Mouse (Mus musculus): Measurements from ENCODE around the gene Rasal2.
A peak's percentile ranks its signal among the peaks of the same experiment; 100 is the strongest.

The Rasal2 gene

DNA sequence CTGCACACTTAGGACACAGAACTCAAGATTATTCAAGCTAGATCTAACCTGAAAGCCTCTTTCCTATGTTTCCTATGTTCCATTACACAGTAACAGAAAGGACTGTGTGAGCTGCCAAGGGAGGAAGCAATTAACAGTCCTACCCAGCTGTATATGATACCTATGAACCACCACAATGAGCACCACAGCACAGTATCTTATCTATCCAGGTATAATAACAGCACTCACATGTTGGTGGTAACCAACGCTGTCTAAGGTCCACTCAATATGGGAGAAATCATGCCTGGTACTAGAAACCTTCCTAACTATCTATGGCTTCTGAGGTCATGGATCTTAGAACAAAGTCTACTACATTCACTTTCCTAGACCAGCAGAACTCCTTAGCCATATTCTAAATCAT is 89.3 kb downstream of the Rasal2 start:
- no peak for DNase-seq

- no peak for DNase-seq
These were observed 93.5 kb downstream of the Rasal2 start for GRCm38 (mm10) chr1:157318896-157319295.

DNA sequence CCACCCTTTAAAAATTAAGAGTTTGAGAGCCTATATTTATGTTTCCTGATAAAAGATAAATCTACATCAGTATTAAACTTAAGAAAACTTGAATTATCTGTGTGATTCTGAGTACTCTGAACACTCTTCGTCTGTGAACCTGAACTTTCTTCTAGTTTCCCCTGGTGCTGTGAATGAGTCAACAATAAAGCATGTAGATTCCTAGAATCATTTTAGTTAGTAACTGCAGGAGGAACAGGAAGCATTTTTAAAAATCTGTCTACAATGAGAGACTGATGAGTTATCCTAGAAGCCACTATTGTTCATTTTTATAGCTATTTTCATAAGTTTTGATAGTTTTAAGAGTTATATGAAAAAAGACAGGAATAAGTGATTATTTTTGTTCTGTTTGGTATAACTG is 111.1 kb downstream of the Rasal2 start:
- no peak for DNase-seq

GRCm38 (mm10) chr1:157299559-157299958 is 112.8 kb downstream of the Rasal2 start:
- no peak for DNase-seq

DNA sequence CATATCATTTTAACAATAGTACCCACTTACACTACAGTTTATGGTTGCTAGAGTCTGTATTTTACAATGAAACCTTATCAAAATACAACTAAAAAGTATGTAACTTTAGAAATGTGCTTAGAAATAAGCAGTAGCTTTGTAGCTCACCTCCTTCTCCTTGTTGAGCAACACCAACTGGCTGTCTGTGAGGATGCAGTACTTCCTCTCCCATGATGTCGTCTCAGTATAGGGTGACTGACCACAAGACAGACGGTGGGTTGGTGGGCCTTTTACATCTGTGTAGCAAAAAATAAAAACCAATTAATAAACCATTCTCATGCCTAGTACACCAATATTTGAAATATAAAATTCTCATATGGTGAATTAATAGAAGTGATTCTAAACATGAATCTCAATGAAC is 113.4 kb downstream of the Rasal2 start:
- DNase-seq = no peak

GRCm38 (mm10) chr1:157297137-157297536 is 115.3 kb downstream of the Rasal2 start:
- DNase-seq = no peak

DNA sequence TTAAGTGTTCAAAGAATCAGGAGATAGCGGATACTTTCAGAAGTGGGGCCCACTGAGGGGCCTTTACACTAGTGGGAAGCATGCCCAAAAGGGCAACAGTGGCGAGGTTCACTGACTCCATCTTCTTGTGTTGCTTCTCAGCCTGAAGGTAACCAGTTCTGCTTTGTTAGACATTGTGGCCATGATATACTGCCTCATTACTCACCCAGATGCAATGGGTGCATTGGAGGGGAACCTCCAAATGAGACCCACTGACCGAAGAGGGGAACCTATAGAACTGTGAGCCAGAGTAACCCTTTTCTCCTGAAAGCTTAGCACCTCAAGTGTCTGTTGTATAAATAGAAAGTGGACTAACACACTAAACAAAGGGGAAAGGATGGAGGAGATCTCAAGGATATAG is 116.5 kb downstream of the Rasal2 start:
- DNase-seq = no peak

- no peak for DNase-seq
These were observed 122.2 kb downstream of the Rasal2 start for GRCm38 (mm10) chr1:157290173-157290572.

GRCm38 (mm10) chr1:157289251-157289650 is 123.1 kb downstream of the Rasal2 start:
- no peak for DNase-seq

DNA sequence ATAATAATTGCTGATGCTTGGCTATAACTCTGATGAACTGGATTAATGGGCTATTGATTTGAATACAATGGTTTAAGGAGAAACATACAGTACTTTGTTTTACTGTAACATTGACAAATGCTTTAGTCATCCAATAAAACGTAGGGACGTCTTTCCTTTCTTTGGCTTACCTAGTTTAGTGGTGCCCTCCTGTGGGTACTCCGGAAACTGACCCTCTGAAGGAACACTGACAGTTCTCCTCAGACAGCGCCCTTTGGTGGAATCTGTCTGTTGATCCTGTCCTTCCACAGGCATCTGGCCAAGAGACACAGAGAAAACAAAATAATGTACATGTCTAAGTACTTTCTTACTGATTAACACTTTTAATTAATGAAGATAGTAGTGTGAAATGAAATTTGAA is 125.8 kb downstream of the Rasal2 start:
- DNase-seq = peak; percentile 8

GRCm38 (mm10) chr1:157285366-157285765 is 127.0 kb downstream of the Rasal2 start:
- DNase-seq = no peak

- DNase-seq = no peak
These were observed 131.6 kb downstream of the Rasal2 start for GRCm38 (mm10) chr1:157280781-157281180.

DNA sequence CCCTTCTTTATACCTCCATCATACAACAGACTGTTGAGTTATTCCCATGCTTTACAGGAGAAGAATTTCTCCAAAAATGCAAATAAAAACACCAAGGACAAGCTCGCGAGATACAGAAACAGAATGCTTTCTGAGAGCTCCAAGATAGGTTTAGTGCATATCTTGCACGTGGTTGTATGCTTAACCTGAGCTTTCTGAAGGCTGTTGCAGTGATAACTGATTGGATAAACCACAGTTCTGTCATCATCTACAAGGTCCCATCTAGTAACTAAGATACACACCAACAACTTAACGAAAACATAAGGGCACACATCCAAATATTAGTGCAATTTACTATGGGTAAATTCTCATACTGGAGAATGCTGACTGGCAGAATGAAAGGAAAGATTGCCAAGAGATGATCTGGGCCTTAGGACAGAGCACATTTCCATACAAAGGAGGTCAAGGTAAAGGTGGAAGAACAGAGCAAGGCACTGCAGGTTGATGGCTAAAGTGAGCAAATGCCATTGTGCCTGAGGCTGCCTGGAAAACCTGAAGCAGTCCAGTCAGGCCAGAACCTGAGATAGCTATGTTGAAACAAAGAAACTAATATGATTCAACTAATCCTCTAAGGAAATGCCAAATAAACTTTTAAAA is 136.6 kb downstream of the Rasal2 start:
- no peak for DNase-seq

DNA sequence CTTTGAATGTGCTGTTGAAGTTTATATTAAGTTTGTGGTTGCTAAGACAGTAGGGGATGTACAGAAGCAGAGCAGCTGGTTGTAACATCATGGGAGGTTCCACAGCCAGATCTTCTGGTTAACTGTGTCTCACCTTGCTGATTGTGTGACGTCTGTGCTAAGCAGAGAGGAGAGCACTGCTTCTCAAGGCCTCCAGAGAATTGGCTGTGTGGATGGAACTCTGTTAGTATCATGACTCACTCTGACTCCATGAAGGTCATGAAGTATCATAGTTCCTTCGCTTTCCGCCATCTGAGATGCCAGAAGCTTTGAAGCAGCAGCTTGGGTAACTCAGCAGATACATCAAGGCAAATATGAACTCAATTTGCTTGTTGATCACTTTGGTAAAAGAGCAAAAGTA is 144.5 kb downstream of the Rasal2 start:
- no peak for DNase-seq

DNA sequence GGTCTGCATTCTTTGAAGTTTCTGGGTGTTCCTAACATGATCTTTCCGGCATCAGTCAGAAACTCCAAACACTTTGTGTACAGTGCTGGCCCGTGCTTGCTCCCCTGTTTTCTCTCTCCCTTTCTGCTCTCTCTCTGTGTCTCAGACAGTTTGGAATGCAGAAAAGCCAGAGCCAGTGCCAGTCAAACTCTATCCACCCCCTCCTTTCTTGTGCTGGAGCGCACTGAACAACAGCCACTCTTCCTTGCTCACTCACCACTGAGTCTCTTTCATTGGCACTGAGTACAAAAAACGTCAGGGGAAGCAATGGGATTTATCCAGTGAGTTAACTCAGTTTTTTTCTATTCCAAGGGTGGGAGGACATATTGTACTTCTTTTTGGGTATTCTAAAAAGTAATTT is 155.8 kb downstream of the Rasal2 start:
- no peak for DNase-seq

- no peak for DNase-seq
These were observed 156.6 kb downstream of the Rasal2 start for GRCm38 (mm10) chr1:157255776-157256175.

DNA sequence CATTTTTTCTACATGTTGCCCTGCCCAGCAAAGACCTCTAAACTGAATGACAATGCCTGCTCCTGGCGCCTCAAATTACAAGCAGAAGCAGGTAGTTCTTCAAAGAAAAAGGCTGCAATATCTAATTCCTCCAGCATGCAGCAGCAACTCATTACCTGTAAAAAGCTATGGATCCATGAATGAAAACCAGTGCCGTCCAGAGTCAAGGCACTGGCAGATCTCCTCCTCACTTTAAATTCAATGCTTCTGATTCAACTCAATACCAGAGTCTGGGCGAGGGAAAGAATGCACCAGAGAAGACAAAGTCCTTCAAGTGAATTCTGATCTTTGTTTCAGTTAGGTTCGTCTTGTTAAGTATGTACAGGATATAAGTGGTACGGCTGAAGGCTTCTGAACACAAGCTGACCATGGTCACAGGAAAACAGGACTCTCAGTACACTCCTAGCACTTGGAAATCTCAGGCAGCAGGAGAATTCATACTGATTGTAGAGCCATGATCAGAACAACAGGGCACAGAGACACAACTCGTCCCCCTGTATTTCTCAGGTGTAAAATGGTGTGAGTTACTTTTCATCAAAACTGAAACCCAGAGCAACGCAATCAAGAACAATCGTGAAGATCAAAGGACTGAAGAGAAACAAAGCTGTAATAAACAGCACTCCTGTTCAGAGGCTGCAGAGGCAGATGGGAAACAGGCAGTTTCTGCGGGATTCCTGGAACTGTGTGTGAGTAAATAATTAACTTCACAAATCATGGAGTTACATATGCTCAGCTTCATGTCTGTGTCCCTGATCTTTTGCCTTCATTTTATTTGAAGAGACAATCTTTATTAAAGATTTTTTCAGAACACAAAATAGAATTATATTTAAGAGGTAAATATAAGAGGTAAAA is 158.6 kb downstream of the Rasal2 start:
- no peak for DNase-seq

DNA sequence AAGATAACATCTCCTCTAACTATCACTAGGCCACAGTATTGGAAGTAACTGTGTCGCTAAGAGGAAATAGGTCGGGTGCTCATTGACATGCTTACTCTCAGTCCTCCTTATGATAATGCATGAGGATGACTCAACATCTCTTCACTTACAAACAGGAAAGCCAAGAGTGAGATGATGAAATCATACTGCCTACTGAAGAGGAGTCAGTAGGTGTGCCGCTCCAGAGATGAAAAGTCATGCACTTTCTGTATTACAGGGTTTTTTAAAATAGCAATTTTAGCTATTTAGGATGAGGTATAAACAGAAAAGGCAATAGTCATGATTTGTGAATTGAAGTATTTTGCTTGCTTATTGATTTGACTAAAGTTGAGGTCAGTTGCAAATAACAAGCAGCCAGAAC is 164.3 kb downstream of the Rasal2 start:
- DNase-seq = no peak

DNA sequence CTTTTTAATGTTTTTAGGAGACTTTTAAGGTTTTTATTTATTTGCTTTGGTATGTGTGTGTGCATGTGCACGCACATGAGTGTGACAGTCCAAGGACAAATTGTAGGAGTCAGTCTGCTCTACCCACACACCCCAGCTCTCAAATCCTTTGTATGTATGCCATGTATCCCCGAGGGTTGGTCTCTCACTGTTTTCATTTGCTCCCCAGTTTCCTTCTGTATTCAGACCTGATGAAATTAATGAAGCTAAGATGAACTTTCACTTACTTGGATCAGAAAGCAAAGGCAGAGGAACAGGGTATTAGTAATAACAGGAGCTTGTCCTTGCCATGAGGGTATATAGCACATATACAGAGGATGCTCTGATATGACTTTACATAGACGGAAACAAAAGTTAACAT is 165.1 kb downstream of the Rasal2 start:
- DNase-seq = no peak

GRCm38 (mm10) chr1:157246779-157247178 is 165.6 kb downstream of the Rasal2 start:
- no peak for DNase-seq

DNA sequence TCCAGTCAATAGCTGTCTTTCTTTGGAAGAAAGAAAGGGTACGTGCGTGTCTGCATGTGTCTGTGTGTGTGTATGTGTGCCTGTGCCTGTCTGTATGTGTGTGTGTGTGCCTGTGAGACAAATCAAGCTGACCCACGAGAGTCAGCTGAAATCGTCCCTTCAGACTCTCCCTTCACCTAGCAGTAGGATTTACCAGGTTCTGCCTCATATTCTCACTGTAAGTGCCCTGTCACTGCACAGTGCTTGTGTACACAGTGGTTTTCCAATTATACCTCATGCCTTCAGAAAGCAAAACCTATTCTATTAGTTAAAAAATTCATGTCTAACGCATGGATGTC is 168.0 kb downstream of the Rasal2 start:
- DNase-seq = no peak

DNA sequence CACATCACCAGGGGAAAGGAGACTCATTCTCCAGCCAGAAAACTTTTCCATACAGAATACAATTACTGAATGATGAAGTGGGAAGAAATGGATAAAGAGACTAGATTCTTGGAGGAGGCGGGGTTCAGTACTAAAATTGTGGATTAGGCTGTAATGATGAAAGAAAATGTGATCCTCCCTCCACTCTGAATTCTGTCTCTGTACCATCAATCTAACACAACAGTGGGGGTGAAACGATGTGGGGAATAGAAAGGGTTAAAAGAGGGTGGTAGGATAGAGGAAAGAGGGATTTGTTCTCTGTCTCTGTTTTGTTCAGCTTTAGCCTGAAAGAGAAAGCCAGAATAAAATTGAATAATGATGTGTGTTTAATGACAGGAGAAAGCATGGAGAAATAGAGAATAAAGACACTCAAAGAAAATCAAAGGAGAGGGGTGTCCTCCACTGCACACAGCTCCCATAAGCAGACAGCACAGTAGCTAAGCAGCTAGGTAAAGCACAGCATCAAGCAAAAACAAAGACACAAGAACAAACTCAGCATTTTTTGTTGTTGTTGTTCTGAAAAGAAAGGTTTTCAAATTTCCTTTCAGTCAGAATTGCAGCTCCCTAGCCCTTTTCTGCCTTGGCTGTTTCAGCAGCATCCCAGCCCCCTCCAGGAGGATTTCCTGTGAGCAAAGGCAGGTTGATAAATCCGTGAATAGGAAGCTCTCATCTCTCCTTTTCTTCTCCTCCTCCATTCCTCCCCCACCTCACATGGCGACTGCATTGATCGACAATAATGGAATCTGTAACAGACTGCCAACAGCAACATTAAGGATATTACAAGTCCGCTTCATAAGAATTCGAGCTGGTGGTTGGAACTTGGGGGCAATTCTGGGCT is 168.6 kb downstream of the Rasal2 start:
- DNase-seq = no peak

DNA sequence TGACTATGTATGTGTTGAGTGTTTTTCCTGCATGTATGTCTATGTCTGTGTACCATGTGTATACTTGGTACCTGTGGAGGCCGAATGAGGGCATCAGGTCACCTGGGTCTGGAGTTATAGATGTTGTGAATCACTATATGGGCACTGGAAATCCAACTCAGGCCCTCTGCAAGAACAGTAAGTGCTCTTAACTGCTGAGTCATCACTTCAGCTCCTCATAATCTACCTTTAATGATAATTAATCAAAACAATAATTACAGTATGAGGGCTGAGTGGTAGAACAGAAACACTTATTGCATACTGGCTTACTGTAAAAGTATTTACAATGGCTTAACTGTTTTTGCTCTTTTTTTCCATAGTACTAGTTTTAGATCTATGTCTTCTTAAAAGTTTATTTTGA is 172.7 kb downstream of the Rasal2 start:
- no peak for DNase-seq
